Comparison of ENCODE assay signal across 9 mouse cellular contexts in genomic region chr13:28770531-28770930, GRCm38 (mm10).
DNase-seq lines count a peak whose midpoint lies in the region; ATAC-seq lines count a peak whose summit lies in the region.
"Had no signal": no experiment of that assay in that cellular context is flagged by ENCODE, and none has a peak within 500 bp of the region (broad histone marks: within the 10 kb centered on the region; RNA-seq: fewer than 3 reads in every experiment).

No protein-coding gene starts in this region.

- peak overlapping the region; percentile 24 for H3K4me2 ChIP-seq in lung, embryonic 15.5 days
- no peak overlapping the region for H3K4me2 ChIP-seq in forebrain, embryonic 14.5 days (ENCODE audit: low read length)
- H3K4me2 ChIP-seq in hindbrain, embryonic 15.5 days: no peak overlapping the region
- H3K4me2 ChIP-seq in neural tube, embryonic 14.5 days (ENCODE audit: low read depth, low read length): no peak overlapping the region

- H3K9ac ChIP-seq in lung, embryonic 15.5 days: no peak overlapping the region
- no peak overlapping the region for H3K9ac ChIP-seq in forebrain, embryonic 14.5 days (ENCODE audit: low read length)
- no peak overlapping the region for H3K9ac ChIP-seq in hindbrain, embryonic 15.5 days
- no peak overlapping the region for H3K9ac ChIP-seq in neural tube, embryonic 14.5 days (replicated peaks; ENCODE audit: low read depth, low read length)

- H3K36me3 ChIP-seq in lung, embryonic 15.5 days: no peaks in the 10 kb centered on the region
- H3K36me3 ChIP-seq in forebrain, embryonic 14.5 days (ENCODE audit: control insufficient read depth, insufficient read depth, low read length): no peaks in the 10 kb centered on the region
- no peaks in the 10 kb centered on the region for H3K36me3 ChIP-seq in hindbrain, embryonic 15.5 days
- no peaks in the 10 kb centered on the region for H3K36me3 ChIP-seq in neural tube, embryonic 14.5 days (ENCODE audit: control insufficient read depth, insufficient read depth, low read length)

- 19% methylated on average over 13 of the region's 13 CpGs for WGBS in lung, embryonic 15.5 days
- 31% methylated on average over 13 of the region's 13 CpGs for WGBS in forebrain, embryonic 14.5 days
- 25% methylated on average over 13 of the region's 13 CpGs for WGBS in hindbrain, embryonic 15.5 days
- 35% methylated on average over 13 of the region's 13 CpGs for WGBS in neural tube, embryonic 14.5 days

- H3K4me1 ChIP-seq in lung, embryonic 15.5 days: peaks cover 22% of the 10 kb centered on the region
- peaks cover 51% of the 10 kb centered on the region for H3K4me1 ChIP-seq in forebrain, embryonic 14.5 days (ENCODE audit: control insufficient read depth, insufficient read depth, low read length)
- peaks cover 48% of the 10 kb centered on the region for H3K4me1 ChIP-seq in hindbrain, embryonic 15.5 days (replicated peaks)
- H3K4me1 ChIP-seq in neural tube, embryonic 14.5 days (ENCODE audit: control insufficient read depth, insufficient read depth, low read length): peaks cover 30% of the 10 kb centered on the region

- H3K27ac ChIP-seq in lung, embryonic 15.5 days: peak overlapping the region; percentile 1; the same call in 1 of the 2 replicates
- H3K27ac ChIP-seq in forebrain, embryonic 14.5 days (ENCODE audit: low read depth, low read length): peak overlapping the region; percentile 28; the same call in 1 of the 2 replicates
- H3K27ac ChIP-seq in hindbrain, embryonic 15.5 days (replicated peaks): peak overlapping the region; percentile 60
- H3K27ac ChIP-seq in neural tube, embryonic 14.5 days (ENCODE audit: low read depth, low read length): peak overlapping the region; percentile 44

- no peak overlapping the region for H3K4me3 ChIP-seq in lung, embryonic 15.5 days
- H3K4me3 ChIP-seq in forebrain, embryonic 14.5 days (ENCODE audit: low read depth, low read length): no peak overlapping the region
- no peak overlapping the region for H3K4me3 ChIP-seq in hindbrain, embryonic 15.5 days
- H3K4me3 ChIP-seq in neural tube, embryonic 14.5 days (ENCODE audit: low read depth, low read length): no peak overlapping the region
- H3K4me3 ChIP-seq: myocyte had no signal

- ATAC-seq in lung, embryonic 15.5 days (ENCODE audit: borderline replicate concordance, extremely low read depth, low FRiP score, low TSS enrichment): no peak
- no peak for ATAC-seq in forebrain, embryonic 14.5 days
- ATAC-seq in hindbrain, embryonic 15.5 days (ENCODE audit: low FRiP score, low read depth): no peak
- ATAC-seq in neural tube, embryonic 14.5 days (ENCODE audit: low read depth): no peak

- DNase-seq in lung, postnatal 14 days: no peak
- peak; percentile 73 for DNase-seq in forebrain, embryonic 14.5 days (ENCODE audit: low spot score)
- DNase-seq in cerebellum, adult 9-10 months: no peak
- DNase-seq in embryo, embryonic 9.5 days (ENCODE audit: extremely low spot score): no peak
- DNase-seq in T-cell, adult 2 months (ENCODE audit: low spot score): no peak

- H3K27me3 ChIP-seq in lung, embryonic 15.5 days: no peaks in the 10 kb centered on the region
- no peaks in the 10 kb centered on the region for H3K27me3 ChIP-seq in forebrain, embryonic 14.5 days (replicated peaks; ENCODE audit: control insufficient read depth, insufficient read depth, low read length)
- no peaks in the 10 kb centered on the region for H3K27me3 ChIP-seq in hindbrain, embryonic 15.5 days
- H3K27me3 ChIP-seq in neural tube, embryonic 14.5 days (ENCODE audit: control insufficient read depth, insufficient read depth, low read length): no peaks in the 10 kb centered on the region

- no peaks in the 10 kb centered on the region for H3K9me3 ChIP-seq in lung, embryonic 15.5 days
- no peaks in the 10 kb centered on the region for H3K9me3 ChIP-seq in forebrain, embryonic 14.5 days (replicated peaks; ENCODE audit: control insufficient read depth, low read length)
- no peaks in the 10 kb centered on the region for H3K9me3 ChIP-seq in hindbrain, embryonic 15.5 days
- H3K9me3 ChIP-seq in neural tube, embryonic 14.5 days (ENCODE audit: control insufficient read depth, low read length): no peaks in the 10 kb centered on the region

Comparison
In these comparisons a context has a peak if more than half of its experiments do, and no peak if none do; other contexts are left out.
1. H3K27ac ChIP-seq: peak in every context shown above with its lines; median percentile 60 in hindbrain, embryonic 15.5 days; 44 in neural tube, embryonic 14.5 days; 28 in forebrain, embryonic 14.5 days; 1 in lung, embryonic 15.5 days.